Mouse (Mus musculus) T-helper 17 cell (primary cell): ENCODE data around the gene Foxr1.

Experiments used
- in situ Hi-C, 2 experiments: fragments of 300-600 bp; cut with MboI, MseI; formaldehyde crosslinking; loops; 1 replicate in 1 of 2; 2 replicates in 1 of 2; pipeline ENCODE4 v1.15.1; 2025; ENCODE audit warnings: high pct_unique_total_duplicates in 2 of 2

Gene Foxr1

GRCm38 (mm10) chr9:44440961-44441360 is at the start of gene Foxr1:
Gene Foxr1, minus strand, starts transcription at chr9:44441136.
- in situ Hi-C loops = no loop called here

GRCm38 (mm10) chr9:44490086-44490967 is 49.4 kb upstream of the Foxr1 start:
- in situ Hi-C loops = no loop called here

GRCm38 (mm10) chr9:44489651-44490085 is 48.7 kb upstream of the Foxr1 start:
- in situ Hi-C loops = no loop called here

- in situ Hi-C loops = no loop called here
Observed at GRCm38 (mm10) chr9:44488855-44489381, 48.0 kb upstream of the Foxr1 start.

GRCm38 (mm10) chr9:44488416-44488815 is 47.5 kb upstream of the Foxr1 start:
- in situ Hi-C loops = no loop called here

GRCm38 (mm10) chr9:44487441-44487840 is 46.5 kb upstream of the Foxr1 start:
- in situ Hi-C loops = no loop called here

- in situ Hi-C loops = no loop called here
Observed at GRCm38 (mm10) chr9:44486741-44487421, 45.9 kb upstream of the Foxr1 start.

- in situ Hi-C loops = no loop called here
Observed at GRCm38 (mm10) chr9:44486335-44486734, 45.4 kb upstream of the Foxr1 start.

GRCm38 (mm10) chr9:44485516-44486161 is 44.7 kb upstream of the Foxr1 start:
- in situ Hi-C loops = no loop called here

GRCm38 (mm10) chr9:44485105-44485515 is 44.2 kb upstream of the Foxr1 start:
- in situ Hi-C loops = no loop called here

- in situ Hi-C loops = no loop called here
Observed at GRCm38 (mm10) chr9:44484311-44485104, 43.6 kb upstream of the Foxr1 start.

GRCm38 (mm10) chr9:44483510-44484044 is 42.6 kb upstream of the Foxr1 start:
- in situ Hi-C loops = no loop called here

GRCm38 (mm10) chr9:44483041-44483509 is 42.1 kb upstream of the Foxr1 start:
- in situ Hi-C loops = no loop called here

GRCm38 (mm10) chr9:44482552-44482951 is 41.6 kb upstream of the Foxr1 start, which contains the start of gene Bcl9l:
Gene Bcl9l, plus strand, starts transcription at chr9:44482825.
- in situ Hi-C loops = no loop called here

- in situ Hi-C loops = no loop called here
Observed at GRCm38 (mm10) chr9:44482112-44482511, 41.2 kb upstream of the Foxr1 start.

- in situ Hi-C loops = no loop called here
Observed at GRCm38 (mm10) chr9:44479628-44480428, 38.9 kb upstream of the Foxr1 start.

GRCm38 (mm10) chr9:44478959-44479605 is 38.1 kb upstream of the Foxr1 start:
- in situ Hi-C loops = no loop called here

- in situ Hi-C loops = no loop called here
Observed at GRCm38 (mm10) chr9:44478229-44478921, 37.4 kb upstream of the Foxr1 start.
